14 mouse cellular contexts compared by ENCODE assay signal in genomic region chr11:62050356-62051330, GRCm38 (mm10).
DNase-seq lines count a peak whose midpoint lies in the region; ATAC-seq and TF ChIP-seq lines count a peak whose summit lies in the region.
"Had no signal": no experiment of that assay in that cellular context is flagged by ENCODE, and none has a peak within 500 bp of the region (broad histone marks: within the 10 kb centered on the region; RNA-seq: fewer than 3 reads in every experiment).

No protein-coding gene starts in this region.

- no peaks in the 10 kb centered on the region for H3K9me3 ChIP-seq in liver, embryonic 13.5 days (replicated peaks)
- H3K9me3 ChIP-seq: G1E; midbrain, embryonic 13.5 days; neural tube, embryonic 12.5 days had no signal

- H3K27me3 ChIP-seq in liver, embryonic 13.5 days = no peaks in the 10 kb centered on the region
- H3K27me3 ChIP-seq: neural tube, embryonic 12.5 days had no signal

- H3K4me3 ChIP-seq in liver, embryonic 13.5 days (replicated peaks) = no peak overlapping the region
- no peak overlapping the region for H3K4me3 ChIP-seq in gastrocnemius, adult 2 months
- H3K4me3 ChIP-seq: midbrain, embryonic 13.5 days; neural tube, embryonic 12.5 days had no signal

- peaks cover 31% of the 10 kb centered on the region for H3K36me3 ChIP-seq in liver, embryonic 13.5 days
- H3K36me3 ChIP-seq: midbrain, embryonic 13.5 days; neural tube, embryonic 12.5 days had no signal

- no peak for TF ChIP-seq CTCF in gastrocnemius, adult 2 months (IDR thresholded peaks at IDR 0.05)

- no peak overlapping the region for H3K27ac ChIP-seq in liver, embryonic 13.5 days
- H3K27ac ChIP-seq in gastrocnemius, adult 2 months = no peak overlapping the region
- H3K27ac ChIP-seq: midbrain, embryonic 13.5 days; neural tube, embryonic 12.5 days had no signal

- no peak overlapping the region for H3K9ac ChIP-seq in liver, embryonic 13.5 days
- H3K9ac ChIP-seq: lung, embryonic 14.5 days; midbrain, embryonic 13.5 days; neural tube, embryonic 12.5 days had no signal

- peaks cover 9% of the 10 kb centered on the region; the same call in 1 of the 2 replicates for H3K4me1 ChIP-seq in liver, embryonic 13.5 days (replicated peaks)
- H3K4me1 ChIP-seq: neural tube, embryonic 12.5 days had no signal

- 72% methylated on average over 8 of the region's 8 CpGs for WGBS in liver, embryonic 13.5 days (ENCODE audit: insufficient replicate concordance)

- peak; percentile 3; the same call in 1 of the 2 replicates for ATAC-seq in liver, embryonic 13.5 days (ENCODE audit: low read depth)
- ATAC-seq: forebrain, embryonic 16.5 days; midbrain, embryonic 13.5 days had no signal

- intact Hi-C loops in gastrocnemius, adult 2 months (cut with DNase I) = no loop called here

- H3K4me2 ChIP-seq in liver, embryonic 13.5 days = no peak overlapping the region
- H3K4me2 ChIP-seq: lung, embryonic 14.5 days; midbrain, embryonic 13.5 days; neural tube, embryonic 12.5 days had no signal

- DNase-seq in liver, embryonic 13.5 days = no peak
- no peak for DNase-seq in liver
- DNase-seq in embryo, embryonic 9.5 days (ENCODE audit: extremely low spot score) = peak; percentile 50
- peak; percentile 68 to 79 for DNase-seq in kidney, postnatal 36 days
- DNase-seq in left cerebral cortex, adult 11 months (ENCODE audit: low spot score) = no peak
- DNase-seq in gastrocnemius, adult 2 months = no peak
- DNase-seq in right cerebral cortex, postnatal 36 days (ENCODE audit: low spot score in 2 of 2) = no peak
- DNase-seq: cerebellum, postnatal 14 days; heart, postnatal 4 days; lung, embryonic 14.5 days had no signal

Comparison
In these comparisons a context has a peak if more than half of its experiments do, and no peak if none do; other contexts are left out.
1. DNase-seq: peak in embryo, embryonic 9.5 days (single experiment) and kidney, postnatal 36 days (2 of 2); none in liver, embryonic 13.5 days (single experiment), liver (single experiment), left cerebral cortex, adult 11 months (single experiment), gastrocnemius, adult 2 months (single experiment) and right cerebral cortex, postnatal 36 days (0 of 2).